Mouse (Mus musculus): ENCODE data around the gene Gm11114.

- no peak for TF ChIP-seq POLR2A (IDR thresholded peaks at IDR 0.05; ENCODE audit: insufficient read depth, low read depth, low read length)
- TF ChIP-seq CTCF (IDR thresholded peaks at IDR 0.05): no peak
- no peak for TF ChIP-seq EP300 (IDR thresholded peaks at IDR 0.05; ENCODE audit: insufficient read depth, low read depth, low read length)
These were observed 3.5 kb downstream of the Gm11114 start for GRCm38 (mm10) chr9:85316122-85316521.

Measured in heart, adult 2 months (tissue).